Comparison of ENCODE assay signal across 9 mouse cellular contexts in the genomic region with DNA sequence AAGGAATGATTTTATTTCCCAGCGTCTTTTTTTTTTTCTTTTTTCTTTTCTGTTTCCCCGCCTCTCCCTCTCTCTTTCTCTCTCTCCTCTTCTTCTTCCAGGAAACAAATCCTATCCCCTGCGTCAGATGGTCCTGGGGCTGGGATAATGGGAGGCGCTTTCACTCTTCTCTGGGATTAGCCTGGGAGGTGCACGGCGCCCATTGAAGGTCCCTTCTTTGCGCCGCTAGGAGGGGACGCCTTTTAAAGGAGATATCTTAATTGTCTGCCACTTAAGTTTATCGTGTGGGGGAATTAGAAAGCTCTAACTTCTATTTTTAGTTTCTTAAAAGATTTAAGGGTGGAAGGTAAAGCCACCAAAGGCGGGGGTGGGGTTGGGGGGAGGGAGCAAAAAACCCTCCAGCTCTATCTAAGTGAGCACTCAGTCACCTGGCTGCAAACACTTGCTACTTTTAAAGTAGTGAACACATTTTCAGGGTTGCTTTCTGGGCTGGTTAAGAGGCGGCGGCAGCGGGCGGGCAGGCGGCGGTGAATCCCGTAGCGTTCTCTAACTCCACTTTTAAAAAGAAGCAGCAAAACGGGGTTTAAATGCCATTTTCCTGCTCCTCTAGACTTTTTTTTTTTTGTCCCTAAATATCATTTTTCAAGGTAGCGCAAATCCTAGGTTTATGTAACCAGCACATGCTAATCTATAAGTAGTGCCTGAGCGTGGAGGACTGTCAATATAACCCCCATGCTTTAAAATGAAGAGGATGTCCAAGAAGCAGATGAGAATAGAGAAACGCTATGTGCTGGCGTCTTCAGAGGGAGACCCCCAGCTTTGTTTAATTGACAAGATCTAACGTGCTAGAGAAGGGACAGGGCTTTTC. TPM values are rescaled to one million over a fixed set of nuclear protein-coding genes. Genes with fewer than 3 reads are reported as not detected.
A peak's percentile ranks its signal among the peaks of the same experiment; 100 is the strongest.
DNase-seq lines count a peak whose midpoint lies in the region; ATAC-seq and TF ChIP-seq lines count a peak whose summit lies in the region.
"Had no signal": no experiment of that assay in that cellular context is flagged by ENCODE, and none has a peak within 500 bp of the region (broad histone marks: within the 10 kb centered on the region; RNA-seq: fewer than 3 reads in every experiment).

No protein-coding gene starts in this region.

- peak overlapping the region; percentile 69 for H3K27ac ChIP-seq in layer of hippocampus, adult 2 months
- H3K27ac ChIP-seq in embryonic facial prominence, embryonic 11.5 days (replicated peaks; ENCODE audit: low read depth, low read length): no peak overlapping the region
- no peak overlapping the region for H3K27ac ChIP-seq in limb, embryonic 10.5 days
- peak overlapping the region; percentile 98 for H3K27ac ChIP-seq in olfactory bulb, adult 2 months (ENCODE audit: insufficient read depth, low read depth, low read length)

- no peak for ATAC-seq in embryonic facial prominence, embryonic 11.5 days (replicated peaks; ENCODE audit: insufficient number of reproducible peaks, low FRiP score, low TSS enrichment, low read depth)
- ATAC-seq in activated CD4-positive, CD25-positive, alpha-beta regulatory T cell, adult 4 months: no peak

- H3K4me1 ChIP-seq in embryonic facial prominence, embryonic 11.5 days (ENCODE audit: control insufficient read depth, insufficient read depth, low read length): no peaks in the 10 kb centered on the region; the same call in 1 of the 2 replicates
- peaks cover 29% of the 10 kb centered on the region for H3K4me1 ChIP-seq in limb, embryonic 10.5 days
- peaks cover 30% of the 10 kb centered on the region for H3K4me1 ChIP-seq in olfactory bulb, adult 2 months (ENCODE audit: control insufficient read depth, insufficient read depth, low read length)

- H3K36me3 ChIP-seq in embryonic facial prominence, embryonic 11.5 days (replicated peaks; ENCODE audit: control insufficient read depth, insufficient read depth, low read depth, low read length): no peaks in the 10 kb centered on the region
- H3K36me3 ChIP-seq in limb, embryonic 10.5 days: no peaks in the 10 kb centered on the region

- no peak overlapping the region for H3K9ac ChIP-seq in embryonic facial prominence, embryonic 11.5 days (replicated peaks; ENCODE audit: low read length)

- no peaks in the 10 kb centered on the region for H3K9me3 ChIP-seq in embryonic facial prominence, embryonic 11.5 days (replicated peaks; ENCODE audit: control insufficient read depth, low read length)
- no peaks in the 10 kb centered on the region for H3K9me3 ChIP-seq in limb, embryonic 10.5 days (replicated peaks)

- WGBS in embryonic facial prominence, embryonic 11.5 days: 1% methylated on average over 25 of the region's 25 CpGs
- under 1% methylated on average over 25 of the region's 25 CpGs for WGBS in limb, embryonic 10.5 days
- WGBS in olfactory bulb, adult 2 months: 8% methylated on average over 25 of the region's 25 CpGs

- peak overlapping the region; percentile 43 for H3K4me3 ChIP-seq in layer of hippocampus, adult 2 months
- 0 out of 2 replicates have a peak overlapping the region, but pooled peaks have one; percentile 1 for H3K4me3 ChIP-seq in embryonic facial prominence, embryonic 11.5 days (ENCODE audit: low read depth, low read length)
- H3K4me3 ChIP-seq in limb, embryonic 10.5 days: 0 out of 2 replicates have a peak overlapping the region, but pooled peaks have one; percentile 13
- H3K4me3 ChIP-seq in olfactory bulb, adult 2 months (ENCODE audit: insufficient read depth, low read depth, low read length): peak overlapping the region; percentile 36

- peaks cover 81% of the 10 kb centered on the region for H3K27me3 ChIP-seq in embryonic facial prominence, embryonic 11.5 days (ENCODE audit: control insufficient read depth, insufficient read depth, low read length)
- H3K27me3 ChIP-seq in limb, embryonic 10.5 days (ENCODE audit: low read depth, poor library complexity, severe bottlenecking): peaks cover 100% of the 10 kb centered on the region

- TF ChIP-seq CTCF in layer of hippocampus, adult 2 months (conservative IDR thresholded peaks at IDR 0.05): no peak
- no peak for TF ChIP-seq CTCF in olfactory bulb, adult 2 months (IDR thresholded peaks at IDR 0.05; ENCODE audit: insufficient read depth, low read depth, low read length)

- TF ChIP-seq POLR2A in olfactory bulb, adult 2 months (IDR thresholded peaks at IDR 0.05; ENCODE audit: insufficient read depth, low read depth, low read length): no peak

- no peak for DNase-seq in layer of hippocampus, adult 2 months (ENCODE audit: low spot score in 2 of 2)
- DNase-seq in layer of hippocampus, postnatal 14 days (ENCODE audit: low spot score in 2 of 2): no peak
- peak; percentile 20 for DNase-seq in embryonic facial prominence, embryonic 11.5 days (ENCODE audit: low spot score)
- DNase-seq in limb, embryonic 10.5 days (ENCODE audit: low spot score): peak; percentile 36
- DNase-seq in gastrocnemius, postnatal 10 days: no peak
- DNase-seq in layer of hippocampus, adult 9-10 months (ENCODE audit: low spot score): no peak

- no peak overlapping the region for H3K4me2 ChIP-seq in embryonic facial prominence, embryonic 11.5 days (ENCODE audit: low read depth, low read length)

RNA-seq across cellular contexts. Expression of gene Pax6, which starts 20.0 kb away (rescaled TPM):
- total RNA-seq in layer of hippocampus, adult 2 months (2021): 10 to 100 TPM; 10.5 to 13.5 TPM
- total RNA-seq in layer of hippocampus, postnatal 14 days (2021): 10 to 100 TPM; 11.1 to 11.2 TPM
- polyA plus RNA-seq in embryonic facial prominence, embryonic 11.5 days (2014; fragmentation: Nextera tagmentation; extraction: Ambion mirVana): 13.9 and 26.6 TPM in 2 replicates
- polyA plus RNA-seq in limb, embryonic 10.5 days (2016; fragmentation: Nextera tagmentation; extraction: Ambion mirVana): 0.09 and 0.15 TPM in 2 replicates
- polyA plus RNA-seq in olfactory bulb, adult 2 months (2012; ENCODE audit: insufficient read depth, insufficient read length, low replicate concordance, missing spikeins): not detected in 2 replicates
- total RNA-seq in gastrocnemius, postnatal 10 days (2021): not detected
- under 1 TPM in 1 of 2 experiments, not detected in 1; 0.30 TPM for polyA plus RNA-seq in activated CD4-positive, CD25-positive, alpha-beta regulatory T cell, adult 4 months (2017; shearing (Covaris generic))
- polyA plus RNA-seq: Patski had no signal

Comparison
In these comparisons a context has a peak if more than half of its experiments do, and no peak if none do; other contexts are left out.
1. DNase-seq: peak in embryonic facial prominence, embryonic 11.5 days (single experiment) and limb, embryonic 10.5 days (single experiment); none in layer of hippocampus, adult 2 months (0 of 2), layer of hippocampus, postnatal 14 days (0 of 2), gastrocnemius, postnatal 10 days (single experiment) and layer of hippocampus, adult 9-10 months (single experiment).
2. H3K27ac ChIP-seq: peak in layer of hippocampus, adult 2 months (single experiment) and olfactory bulb, adult 2 months (single experiment); none in embryonic facial prominence, embryonic 11.5 days (single experiment) and limb, embryonic 10.5 days (single experiment).
3. Peak in every context shown above with its lines, with median percentiles within 50 percentile points of each other: H3K4me3 ChIP-seq.